Mouse (Mus musculus) gonadal fat pad, adult 2 months (tissue): ENCODE measurements around the gene Sec24d. TPM values are rescaled to one million over a fixed set of nuclear protein-coding genes. Genes with fewer than 3 reads are reported as not detected.

Experiments
- DNase-seq: peaks from one replicate; pipeline ENCODE4 v3.0.0-alpha.2; 2012; ENCODE audit warnings: low read depth
- polyA plus RNA-seq: library from polyadenylated mRNA; depleted of rRNA; stranded (reverse); fragments of >200 nt; gene quantifications from 2 replicates; pipeline ENCODE4 v1.2.3, GENCODE M21; 2012; rRNA removed

The Sec24d gene
- polyA plus RNA-seq, result 72.2 and 76.4 TPM in 2 replicates

DNA sequence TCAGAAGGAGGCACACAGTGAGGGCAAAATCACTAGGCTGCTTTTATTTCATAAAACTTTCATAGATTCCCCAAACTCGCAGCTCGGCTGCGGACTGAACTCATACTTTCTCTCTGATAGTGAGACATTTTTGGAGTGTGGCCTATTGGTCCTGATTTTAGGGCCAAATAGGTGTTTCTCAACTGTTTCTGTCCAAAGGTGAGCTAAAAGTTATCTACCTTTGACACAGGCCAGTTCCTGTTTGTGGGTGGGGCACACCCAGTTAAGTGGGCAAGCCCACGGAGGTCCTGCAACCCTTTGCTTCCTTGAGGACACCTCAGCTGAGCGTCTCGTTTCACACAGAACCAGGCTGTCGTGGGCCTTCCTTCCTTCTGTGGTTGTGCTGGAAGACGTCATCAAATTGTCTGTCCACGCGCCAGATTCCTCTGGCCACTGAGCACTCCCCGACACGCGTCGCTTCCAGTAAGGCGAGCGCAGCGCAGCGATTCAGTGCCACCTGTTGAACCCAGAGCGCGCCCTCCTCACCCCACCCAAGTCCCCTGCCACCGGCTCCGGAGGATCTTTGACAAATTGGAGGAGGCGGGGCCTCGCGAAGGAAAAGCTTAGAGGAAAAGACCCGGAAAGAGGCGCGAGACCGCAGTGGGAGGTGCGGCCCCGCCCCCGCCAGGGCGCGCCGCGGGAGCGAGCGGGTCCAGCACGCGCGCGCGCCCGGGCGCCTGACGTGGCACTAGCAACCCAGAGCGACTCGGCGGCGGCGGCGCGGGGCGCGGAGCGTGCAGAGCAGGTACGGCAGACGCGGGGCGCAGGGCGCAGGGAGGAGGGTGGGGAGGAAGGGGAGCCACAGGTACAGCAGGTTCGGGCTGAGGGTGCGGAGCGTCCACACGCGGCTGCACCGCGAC is at the start of gene Sec24d:
TSS of gene Sec24d (plus strand) at position 703 of the 899 bp plus-strand sequence.
- DNase-seq, result no peak

DNA sequence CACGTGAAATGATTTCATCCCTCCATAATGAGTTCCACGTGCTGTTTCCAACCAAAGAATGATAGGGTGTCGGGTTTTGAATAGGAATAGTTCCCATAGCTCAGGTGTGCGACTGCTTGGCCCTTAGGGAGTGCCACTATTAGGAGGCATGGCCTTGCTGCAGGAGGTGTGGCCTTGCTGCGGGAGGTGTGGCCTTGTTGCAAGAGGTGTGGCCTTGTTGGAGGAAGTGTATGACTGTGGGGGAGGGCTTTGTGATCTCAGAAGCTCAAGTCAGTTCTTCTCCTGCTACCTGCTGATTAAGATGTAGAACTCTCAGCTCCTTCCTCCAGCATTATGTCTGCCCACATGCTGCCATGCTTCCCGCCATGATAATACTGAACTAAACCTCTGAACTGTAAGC is 48.6 kb upstream of the Sec24d start:
- DNase-seq, result no peak

DNA sequence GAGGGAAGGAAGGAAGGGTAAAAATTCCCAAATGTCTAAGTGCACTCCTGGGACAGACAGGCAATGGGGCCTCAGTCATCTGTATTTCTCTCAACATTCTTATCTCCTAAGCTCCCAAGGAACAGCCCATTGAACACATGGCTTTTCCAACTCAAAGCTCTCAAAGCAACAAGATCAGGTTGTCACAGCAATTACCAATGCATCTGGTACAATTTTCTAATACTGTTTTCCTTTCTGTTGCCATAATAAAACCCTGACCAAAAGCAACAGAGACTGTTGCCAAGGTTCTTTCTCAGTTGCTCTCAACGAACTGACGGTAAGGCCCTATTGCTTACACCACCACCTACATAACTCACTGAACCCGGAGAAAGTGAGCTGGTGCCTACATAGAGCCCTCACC is 40.0 kb upstream of the Sec24d start:
- DNase-seq, result no peak

DNA sequence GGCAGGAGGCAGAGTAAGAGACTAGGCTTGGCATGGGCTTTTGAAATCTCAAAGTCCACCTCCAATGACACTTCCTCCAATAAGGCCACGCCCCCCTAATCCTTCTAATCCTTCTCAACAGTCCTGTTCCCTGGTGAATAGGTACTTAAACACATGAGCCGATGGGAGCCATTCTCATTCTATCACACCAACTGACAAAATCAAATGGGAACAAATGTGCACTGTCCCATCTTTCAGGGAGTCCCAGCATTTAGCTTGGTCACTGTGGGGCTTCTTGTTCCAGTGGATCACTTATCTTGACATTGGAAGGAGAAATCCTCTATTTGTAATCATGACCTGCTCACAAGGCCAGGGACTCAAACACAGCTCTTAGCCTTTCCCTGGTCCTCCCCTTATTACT is 35.6 kb upstream of the Sec24d start:
- no peak for DNase-seq

DNA sequence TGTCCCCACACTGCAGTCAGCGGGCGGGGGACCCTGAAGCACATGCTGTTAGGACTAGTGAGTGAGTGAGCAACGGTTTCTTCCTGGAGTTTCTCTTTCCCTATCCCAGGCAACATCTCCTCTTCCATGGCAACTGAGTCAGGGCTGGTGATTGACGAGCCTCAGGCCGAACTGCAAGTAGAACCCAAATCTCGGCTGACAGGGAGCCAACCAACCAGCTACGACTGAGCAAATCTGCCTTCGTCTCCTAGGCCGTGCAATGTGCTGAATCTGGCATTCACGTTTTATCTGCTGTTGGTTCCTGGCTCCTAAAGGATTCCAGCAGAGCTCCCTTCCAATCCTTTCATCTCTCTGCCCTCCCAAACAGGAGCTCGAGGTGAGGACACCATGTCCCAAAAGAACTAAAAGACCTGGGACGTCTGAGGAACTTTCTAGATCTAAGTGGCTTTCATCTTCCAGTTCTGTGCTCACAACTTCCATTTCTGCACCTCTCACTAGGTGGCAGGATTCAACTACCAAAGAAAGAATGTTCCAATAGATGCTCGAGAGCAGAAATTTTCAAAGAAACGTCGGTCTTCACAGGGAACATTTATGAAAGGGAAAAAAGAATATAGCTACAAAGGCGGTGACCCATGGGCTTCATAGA is 32.9 kb upstream of the Sec24d start:
- DNase-seq, result no peak

DNA sequence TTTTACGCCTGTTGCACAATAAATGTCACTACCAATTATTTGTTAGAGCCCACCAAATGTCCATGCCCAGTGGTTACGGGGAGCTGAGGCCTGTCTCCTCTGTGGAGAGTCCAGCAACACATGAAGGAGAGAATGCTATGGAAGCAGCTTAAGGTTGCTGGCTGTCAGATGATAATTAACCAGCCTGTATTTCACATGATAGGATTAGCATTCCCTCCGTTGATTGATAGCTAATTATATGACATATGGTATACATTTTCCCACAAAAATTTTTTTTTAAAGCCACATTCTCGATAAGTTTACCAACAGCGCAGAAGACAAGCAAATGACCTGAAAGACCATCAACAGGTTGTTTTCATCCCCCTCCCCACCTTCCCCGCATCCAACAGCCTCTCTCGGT is 31.8 kb upstream of the Sec24d start:
- no peak for DNase-seq

DNA sequence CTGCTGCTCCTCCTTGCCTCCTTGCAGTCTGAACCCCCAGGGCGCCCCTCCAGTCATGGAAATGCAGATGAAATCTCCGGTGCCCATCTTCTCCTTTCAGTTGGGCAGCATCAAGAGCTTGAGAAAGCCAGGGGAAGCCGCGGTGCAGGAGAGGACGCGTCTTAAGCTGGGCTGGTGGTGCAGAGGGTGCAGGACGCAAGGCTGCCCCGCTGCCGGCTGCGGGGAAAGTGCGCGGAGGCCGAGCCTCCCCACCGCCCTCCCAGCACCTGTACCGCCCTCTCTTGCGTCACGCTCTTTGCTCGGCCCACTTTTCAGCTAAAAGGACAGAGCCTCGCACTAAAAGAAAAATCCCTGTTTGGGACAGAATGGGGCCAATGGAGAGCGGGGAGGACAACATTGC is 31.3 kb upstream of the Sec24d start, which contains the start of gene Synpo2:
TSS of gene Synpo2 (minus strand) at position 229 of the 400 bp plus-strand sequence.
- DNase-seq, result no peak

DNA sequence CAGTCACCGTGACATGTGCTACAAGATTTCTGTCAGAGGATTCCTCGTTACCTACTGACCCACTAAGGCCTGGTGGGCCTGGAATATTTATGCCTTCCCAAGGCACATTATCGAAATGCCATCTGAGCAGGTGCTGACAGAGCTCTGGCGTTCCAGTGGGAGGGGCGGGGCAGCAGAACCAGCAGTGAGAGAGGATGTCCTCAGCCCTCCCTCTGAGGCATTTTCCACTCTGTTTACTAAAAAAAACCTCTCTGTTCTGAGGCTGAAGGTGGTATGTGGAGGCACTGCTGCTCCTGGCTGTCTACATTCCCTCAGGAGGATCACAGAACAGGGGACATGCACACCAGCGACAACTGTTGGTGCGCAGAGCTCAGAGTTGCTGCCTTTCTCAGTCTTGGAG is 30.2 kb upstream of the Sec24d start:
- DNase-seq, result no peak

DNA sequence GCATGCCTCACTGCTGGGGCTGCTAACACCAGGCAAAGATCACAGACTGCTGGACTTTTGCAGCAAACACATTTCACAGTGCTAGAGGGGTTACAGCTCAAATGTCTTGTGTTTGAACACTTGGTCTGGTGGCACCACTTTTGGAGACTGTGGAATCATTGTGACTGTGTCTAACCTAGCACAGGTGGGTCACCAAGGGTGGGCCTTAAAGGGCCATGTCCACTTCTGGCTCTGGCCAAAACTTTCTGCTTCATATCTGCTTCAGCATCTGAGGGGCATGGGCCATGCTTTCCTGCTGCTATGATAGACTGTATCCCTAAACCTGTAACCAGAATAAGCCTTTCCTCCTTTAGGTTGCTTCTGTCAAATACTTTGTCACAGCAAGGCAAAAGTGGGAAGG is 29.8 kb upstream of the Sec24d start:
- DNase-seq, result no peak

DNA sequence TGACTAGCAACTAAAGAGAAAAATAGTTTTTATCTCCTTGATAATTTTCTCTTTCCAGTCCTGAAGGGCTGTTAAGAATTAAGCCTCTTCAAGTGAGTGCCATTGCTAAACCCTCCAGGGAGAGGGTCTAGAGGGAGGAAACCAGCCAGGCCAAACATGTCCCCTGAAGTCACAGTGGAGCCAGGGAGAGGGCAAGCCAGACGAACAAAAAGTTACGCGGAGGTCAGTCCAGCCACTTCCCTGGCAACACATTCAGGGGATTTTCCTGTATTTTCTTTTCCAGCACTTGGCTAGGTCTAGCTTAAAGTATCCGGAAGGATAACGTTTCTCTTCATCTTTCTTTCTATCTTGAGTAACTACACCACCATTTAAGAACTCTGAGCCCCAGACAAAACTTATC is 22.9 kb upstream of the Sec24d start:
- DNase-seq, result no peak

DNA sequence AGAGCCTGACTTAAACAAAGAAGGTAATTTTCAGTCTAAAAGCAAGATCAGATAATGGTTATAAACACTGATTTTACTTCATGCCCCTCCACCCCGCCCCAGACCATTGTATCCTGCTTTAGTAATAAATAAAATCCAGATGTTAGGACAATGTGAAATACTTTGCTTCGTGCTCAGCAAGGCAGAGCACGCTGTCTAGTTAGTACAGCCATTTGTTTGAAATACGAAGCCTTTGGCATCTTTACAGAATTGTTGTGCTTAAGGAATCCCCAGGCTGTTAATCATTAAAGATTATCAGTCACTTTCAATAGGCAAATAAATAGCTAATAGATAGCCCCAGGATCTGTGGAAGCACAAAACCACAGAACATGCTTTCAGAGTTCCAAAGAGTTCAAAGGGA is 21.6 kb upstream of the Sec24d start:
- no peak for DNase-seq

DNA sequence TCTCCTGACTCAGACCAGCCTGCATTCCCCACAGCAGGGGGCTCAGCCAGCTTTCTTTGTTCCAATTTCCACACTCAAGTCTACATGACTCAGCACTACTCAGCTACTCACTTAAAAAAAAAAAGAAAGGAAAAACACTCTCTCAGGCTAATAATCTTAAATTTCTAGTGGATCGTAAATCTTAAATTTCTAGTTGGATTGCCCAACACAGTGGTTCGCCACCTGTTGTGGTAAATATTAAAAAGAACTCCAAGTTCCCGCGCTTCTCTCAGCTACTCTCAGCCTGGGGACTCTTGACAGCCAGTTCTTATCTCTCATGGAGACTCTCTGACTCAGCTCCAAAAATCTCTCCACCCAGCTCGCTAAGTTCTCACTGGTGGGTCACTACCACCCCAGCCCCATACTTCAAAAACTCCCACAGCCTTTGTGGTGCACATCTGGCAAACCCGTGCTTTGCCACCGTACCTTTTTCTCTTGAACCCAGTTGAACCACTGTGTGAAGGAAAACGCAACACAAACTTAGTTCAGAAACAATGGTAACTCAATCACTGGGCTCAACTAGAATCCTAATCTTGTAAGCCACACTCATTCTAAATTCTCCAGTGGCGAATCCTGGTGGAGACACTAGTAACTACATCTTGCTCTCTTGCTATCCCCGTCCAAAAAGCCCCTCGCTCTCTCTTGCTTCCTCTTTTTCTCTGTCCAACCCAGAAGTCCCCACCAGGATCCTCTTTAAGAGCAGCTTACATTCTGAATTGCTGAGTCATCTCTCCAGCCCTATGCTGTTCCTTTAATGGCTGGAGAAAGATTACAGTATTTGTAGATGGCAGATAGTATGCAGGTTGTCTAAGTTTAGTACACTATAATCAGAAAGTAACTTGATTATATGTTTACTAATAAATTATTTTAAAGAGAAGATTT is 10.8 kb upstream of the Sec24d start:
- DNase-seq, result no peak

DNA sequence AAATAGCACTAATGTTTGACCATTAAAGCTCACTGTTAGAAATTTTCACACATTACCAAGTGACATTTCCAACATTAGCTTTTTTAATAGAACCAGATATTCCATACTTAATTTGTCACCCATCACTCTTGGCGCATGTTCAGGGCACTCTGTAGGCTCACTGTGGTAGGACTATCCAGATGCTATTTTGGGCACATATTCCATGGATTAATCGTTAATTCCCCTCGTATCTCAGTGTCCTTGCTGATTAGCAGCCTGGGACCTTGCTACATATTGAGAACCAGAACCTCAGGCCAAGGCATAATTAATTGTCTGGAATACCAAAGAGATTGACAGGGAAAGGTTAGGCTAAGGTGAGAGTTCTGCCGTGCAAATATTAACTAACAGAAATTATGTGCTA is 8.5 kb upstream of the Sec24d start:
- DNase-seq, result no peak

DNA sequence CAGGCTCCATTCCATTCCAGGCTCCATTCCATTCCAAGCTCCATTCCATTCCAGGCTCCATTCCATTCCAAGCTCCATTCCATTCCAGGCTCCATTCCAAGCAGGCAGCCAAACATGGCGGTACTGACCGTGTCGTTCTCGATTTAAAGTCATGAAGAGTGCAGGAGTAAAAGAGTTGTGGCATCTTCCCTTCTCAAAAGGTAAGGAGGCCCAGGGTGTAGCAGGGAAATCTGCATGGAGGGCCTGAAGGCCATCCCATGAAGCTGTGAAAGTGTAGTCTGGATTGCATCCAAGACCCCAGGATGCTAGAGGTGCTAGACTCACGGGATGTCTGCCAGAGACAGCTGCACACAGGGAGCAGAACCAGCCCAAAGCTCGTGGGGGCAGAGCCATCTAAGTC is 2.5 kb upstream of the Sec24d start:
- DNase-seq, result no peak

DNA sequence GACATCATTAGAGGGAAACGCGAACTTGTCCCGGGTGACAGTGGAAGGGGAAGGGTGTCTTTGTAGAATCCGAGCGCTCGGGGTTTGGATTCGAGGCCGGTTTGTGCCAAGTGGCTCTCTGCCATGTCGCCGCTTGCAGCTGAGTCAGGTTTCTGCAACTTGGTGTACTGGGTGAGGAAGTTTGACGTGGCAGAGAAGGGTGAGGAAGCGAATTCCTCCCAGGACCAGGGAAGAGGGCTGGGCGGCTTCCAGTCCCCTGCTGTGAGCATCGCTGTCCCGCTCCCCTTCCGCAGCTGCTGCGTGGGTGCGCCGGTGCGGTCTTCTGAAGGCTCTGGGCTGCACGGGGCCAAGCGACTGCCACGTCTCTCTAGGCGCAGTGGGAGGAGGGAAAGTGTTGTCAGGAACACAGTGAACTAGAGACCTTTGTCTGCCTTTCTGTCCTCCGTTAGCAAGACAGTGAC is 516 bp downstream of the Sec24d start:
- DNase-seq, result peak; percentile 26

DNA sequence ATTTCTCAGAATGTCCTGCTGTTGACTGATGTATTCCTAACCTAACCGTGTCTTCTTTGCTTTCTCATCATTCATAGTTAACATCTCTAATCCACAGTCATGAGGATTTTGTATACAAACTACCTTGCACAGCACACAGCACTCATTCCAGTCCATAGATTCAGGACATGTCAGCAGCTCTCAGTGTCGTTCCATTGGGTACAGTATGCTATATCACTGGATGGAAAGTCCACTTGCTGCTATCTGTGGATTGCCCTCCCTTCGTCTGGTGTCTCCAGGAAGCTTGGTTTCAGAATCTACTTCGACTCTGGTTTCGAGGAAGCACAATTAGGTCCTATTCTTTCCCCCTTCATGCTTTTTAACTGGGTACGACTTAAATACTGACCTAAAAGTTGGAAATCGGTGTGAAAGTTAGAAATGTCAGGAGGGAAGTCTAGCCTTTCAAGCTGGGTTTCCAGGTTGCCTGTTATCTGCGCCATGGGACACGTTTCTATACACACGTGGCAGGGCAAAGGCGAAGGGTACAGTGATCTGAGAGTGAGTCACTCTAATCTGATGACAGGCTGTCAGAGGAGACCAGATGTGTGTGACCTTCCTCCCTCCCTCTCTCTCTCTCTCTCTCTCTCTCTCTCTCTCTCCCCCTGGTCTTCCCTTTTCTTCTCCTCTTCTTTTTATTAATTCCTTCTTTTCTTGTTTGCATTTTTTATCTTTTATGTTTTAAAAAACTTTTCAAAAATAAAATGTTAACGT is 15.8 kb downstream of the Sec24d start:
- DNase-seq, result no peak

DNA sequence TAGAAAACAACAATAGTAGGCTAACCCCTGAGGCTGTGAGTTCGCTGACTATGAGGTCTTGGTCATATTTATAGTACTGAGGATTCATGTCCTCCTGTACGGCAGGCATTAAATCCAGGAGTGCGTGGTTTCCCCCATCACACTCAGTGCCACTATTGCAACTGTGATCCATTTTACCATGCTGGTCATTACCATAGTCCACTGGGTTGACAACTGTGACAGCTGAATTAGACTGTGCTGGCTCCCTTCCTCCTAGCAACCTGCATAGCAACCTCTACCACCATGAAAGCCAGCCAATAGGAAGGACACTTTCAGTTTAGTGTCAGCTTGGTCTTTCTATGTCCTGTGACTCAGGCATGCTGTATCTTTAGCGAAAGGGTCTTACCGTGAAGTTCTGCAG is 17.0 kb downstream of the Sec24d start:
- DNase-seq, result no peak

DNA sequence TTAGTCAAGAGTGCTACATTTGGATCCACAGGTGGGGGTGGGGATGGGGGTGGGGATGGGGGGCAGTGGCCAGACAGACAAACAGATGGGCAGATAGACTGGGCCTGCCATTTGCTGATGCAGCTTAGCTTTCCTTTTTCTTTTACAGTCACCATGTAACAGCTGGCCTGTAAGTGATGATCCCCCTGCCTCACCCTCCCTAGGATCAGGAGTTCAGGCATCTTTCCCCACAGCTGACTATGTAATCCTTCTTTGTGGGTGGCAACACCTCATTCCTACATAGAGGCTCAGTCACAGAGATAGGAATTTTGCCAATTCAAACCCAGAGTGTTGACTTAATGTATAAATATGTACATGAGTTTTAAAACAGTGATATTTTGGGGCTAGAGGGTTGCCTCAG is 18.4 kb downstream of the Sec24d start:
- DNase-seq, result no peak

DNA sequence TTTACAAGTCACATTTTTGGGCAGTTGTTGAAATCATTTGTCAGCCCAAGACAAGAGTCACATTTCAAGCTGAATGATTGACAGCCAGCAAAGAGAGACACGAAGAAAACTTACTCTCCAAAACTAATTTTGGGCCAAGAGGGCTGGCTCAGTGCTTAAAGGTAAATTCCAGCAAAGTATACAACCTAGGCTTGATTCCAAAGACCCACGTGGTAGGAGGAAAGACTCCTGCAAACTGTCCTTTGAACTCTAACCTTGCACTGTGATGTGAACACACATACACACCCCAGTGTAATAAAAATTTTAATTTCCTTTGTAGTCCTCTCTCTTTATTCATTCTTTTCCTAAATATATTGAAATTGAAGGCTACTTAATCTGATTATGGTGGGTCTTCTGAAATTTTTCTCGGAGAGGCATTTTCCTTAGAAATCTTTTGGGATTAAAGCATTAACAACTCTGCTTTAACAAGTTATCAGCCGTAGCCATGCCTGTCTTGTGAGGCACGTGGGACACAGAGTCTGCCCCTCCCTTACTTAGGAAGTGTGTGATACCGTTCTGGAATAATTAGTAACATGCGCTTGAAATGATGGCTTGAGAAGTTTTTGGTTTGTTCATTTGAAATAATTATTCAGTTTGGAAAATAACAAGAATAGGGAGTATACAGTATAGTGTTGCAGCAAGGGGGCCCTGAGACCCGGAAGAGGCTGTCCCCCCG is 21.8 kb downstream of the Sec24d start:
- no peak for DNase-seq

DNA sequence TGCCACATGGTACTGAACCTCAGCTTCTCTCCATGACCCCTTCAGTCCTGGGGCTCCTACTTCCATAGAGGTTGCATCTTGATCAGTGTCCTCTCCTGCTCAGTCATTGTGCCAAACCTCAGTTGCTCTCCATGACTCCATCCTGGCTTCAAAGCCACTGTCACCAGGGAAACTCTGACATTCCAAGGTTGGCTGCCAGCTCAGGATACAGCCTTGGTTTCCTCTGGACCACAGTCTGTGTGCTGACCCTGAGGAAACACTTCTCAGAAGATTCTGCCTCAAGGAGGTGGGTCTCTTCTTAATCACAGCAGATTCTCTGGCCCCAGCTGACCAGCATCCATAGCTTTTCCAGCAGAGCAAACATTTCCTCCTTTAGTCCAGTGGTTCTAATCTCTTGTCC is 24.4 kb downstream of the Sec24d start:
- DNase-seq, result no peak

DNA sequence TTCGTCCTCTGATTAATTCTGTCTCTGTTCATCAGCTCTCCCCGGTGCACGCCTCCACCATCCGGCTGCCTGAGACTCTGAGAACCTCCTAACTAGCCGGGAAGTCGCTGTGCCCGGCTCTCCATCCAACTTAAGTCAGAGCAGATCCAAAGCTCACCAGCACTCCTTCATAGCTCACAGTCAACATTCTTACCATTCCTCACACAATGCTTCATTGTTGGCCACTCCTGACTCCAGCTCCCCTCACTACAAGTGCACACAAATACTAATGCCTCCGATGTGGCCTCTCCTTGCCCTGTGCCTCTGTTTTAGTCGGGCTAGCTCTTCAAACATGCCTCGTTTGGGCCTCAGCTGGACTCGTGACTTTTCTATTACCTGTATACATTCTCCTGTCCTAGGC is 29.4 kb downstream of the Sec24d start:
- no peak for DNase-seq
